Mouse (Mus musculus): ENCODE measurements around the gene Gm49336.

DNA sequence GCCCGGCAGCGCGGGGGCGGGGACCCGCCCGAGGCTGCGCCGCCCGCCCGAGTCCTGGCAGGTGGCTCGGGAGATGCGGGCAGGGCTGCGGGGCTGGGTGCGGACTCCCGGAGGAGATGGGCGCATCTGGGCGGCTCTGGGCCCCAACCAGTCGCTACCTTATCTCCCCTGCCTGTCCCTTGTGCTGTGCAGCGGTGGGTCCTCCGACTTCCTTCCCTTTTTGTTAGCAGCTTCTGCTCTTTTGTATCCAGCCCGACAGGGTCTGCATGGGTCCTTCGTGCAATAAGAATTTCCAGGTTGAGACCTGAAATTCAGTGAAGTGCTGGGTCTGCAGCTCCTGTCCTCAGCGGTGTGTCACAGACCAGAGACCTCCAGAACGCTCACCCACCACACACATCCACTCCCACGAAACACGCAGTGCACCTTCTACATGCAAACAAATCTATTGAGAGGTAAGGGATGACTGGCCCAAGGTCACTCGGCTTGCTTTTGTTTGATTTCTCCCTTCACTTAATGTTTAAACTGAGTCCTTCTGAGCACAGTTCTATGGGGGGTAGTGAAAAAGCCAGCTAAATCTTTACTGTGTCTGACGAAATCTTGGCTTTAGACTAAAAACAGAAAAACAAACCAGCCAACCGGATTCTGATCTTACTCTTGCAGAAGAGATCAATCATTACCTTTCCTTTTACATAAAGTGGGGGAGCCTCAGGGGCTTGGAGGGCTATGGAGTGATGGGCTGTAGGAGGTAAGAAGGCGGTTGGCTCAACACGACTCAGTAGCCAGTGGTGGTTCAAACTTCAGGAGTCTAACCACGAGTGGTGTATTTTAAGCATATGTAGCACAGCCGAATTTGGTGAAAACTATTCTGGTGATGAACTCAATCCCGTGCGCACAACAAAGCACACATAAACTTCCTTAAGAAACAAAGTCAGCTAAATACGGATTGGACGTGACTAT lies 73.4 kb downstream of the Gm49336 start:
- TF ChIP-seq ZC3H11A (IDR thresholded peaks at IDR 0.05; ENCODE audit: borderline replicate concordance, low read depth, low read length) (no peak), HCFC1 (IDR thresholded peaks at IDR 0.05; ENCODE audit: borderline replicate concordance, insufficient read depth, low read length) (no peak), MAFK (IDR thresholded peaks at IDR 0.05; ENCODE audit: insufficient read depth, low read depth, low read length) (no peak)

All from ES-E14 (cell line).